ENCODE assay signal across 8 mouse cellular contexts in the genomic region with DNA sequence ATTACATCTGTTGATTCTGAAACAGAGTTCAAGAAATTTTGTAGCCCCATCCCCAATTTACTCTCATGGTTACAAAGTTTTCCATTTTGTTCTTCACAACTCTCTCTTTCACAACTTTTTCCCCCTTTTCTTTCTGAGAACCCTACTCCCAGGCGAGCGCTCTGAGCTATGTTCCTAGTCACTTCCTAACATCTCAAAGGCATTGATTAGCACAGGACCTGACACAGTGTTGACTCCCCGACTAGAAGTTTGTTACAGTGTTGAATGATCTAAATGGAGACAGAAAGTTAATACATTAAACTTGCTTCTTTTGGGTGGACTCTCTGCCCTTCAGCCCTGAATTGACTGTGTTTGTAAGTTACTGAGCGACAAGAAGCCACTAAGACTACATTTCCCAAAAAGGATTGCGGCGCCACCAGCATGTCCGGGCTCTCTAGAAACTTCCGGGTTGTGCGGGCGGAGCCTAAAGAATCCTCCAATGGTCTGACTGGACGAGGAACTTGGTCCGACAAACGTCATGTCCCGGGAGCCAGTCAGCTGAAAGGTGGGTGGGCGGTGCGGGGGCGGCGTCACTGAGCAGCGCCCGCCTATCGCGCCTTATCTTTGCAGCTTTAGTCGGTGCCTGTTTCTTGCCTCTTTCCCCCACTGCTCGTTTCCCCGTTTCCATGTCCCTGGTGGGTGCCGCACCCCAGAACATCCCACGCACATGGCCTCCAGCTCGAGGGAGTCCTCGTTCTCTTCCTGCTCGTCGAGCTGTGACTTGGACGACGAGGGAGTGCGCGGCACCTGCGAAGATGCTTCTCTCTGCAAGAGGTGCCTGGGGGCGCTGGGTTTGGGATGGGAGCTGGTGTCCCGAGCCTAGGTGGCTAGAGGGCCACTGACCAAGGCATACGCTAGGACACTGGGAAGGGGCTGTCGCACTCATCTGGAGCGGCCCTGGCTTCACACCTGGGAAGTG. TPM values are rescaled to one million over a fixed set of nuclear protein-coding genes. Genes with fewer than 3 reads are reported as not detected.
A peak's percentile ranks its signal among the peaks of the same experiment; 100 is the strongest.
DNase-seq lines count a peak whose midpoint lies in the region; ATAC-seq lines count a peak whose summit lies in the region.

No protein-coding gene starts in this region.

- H3K9ac ChIP-seq in heart, embryonic 14.5 days (ENCODE audit: low read length): peak overlapping the region; percentile 78
- peak overlapping the region; percentile 88 for H3K9ac ChIP-seq in liver, embryonic 13.5 days
- H3K9ac ChIP-seq in stomach, embryonic 16.5 days (ENCODE audit: low read length): peak overlapping the region; percentile 87

- H3K9me3 ChIP-seq in heart, embryonic 14.5 days (ENCODE audit: control insufficient read depth, low read length): no peaks in the 10 kb centered on the region
- no peaks in the 10 kb centered on the region for H3K9me3 ChIP-seq in liver, embryonic 13.5 days (replicated peaks)
- H3K9me3 ChIP-seq in stomach, embryonic 16.5 days (replicated peaks; ENCODE audit: control insufficient read depth, low read length): no peaks in the 10 kb centered on the region

- peak overlapping the region; percentile 68 to 70 for H3K4me3 ChIP-seq in heart, embryonic 14.5 days (ENCODE audit: control insufficient read depth in 1 of 2, insufficient read depth in 1 of 2, low read depth in 1 of 2, low read length in 2 of 2)
- peak overlapping the region; percentile 85 for H3K4me3 ChIP-seq in liver, embryonic 13.5 days (replicated peaks)
- H3K4me3 ChIP-seq in stomach, embryonic 16.5 days (replicated peaks; ENCODE audit: low read length): peak overlapping the region; percentile 92

- peak overlapping the region in 1 of 2 experiments; percentile 20; a peak in 1 of 4 replicates for H3K27ac ChIP-seq in heart, embryonic 14.5 days (replicated peaks in 1 of 2; ENCODE audit: control insufficient read depth in 1 of 2, insufficient read depth in 1 of 2, low read depth in 2 of 2, low read length in 2 of 2)
- peak overlapping the region; percentile 74 for H3K27ac ChIP-seq in liver, embryonic 13.5 days
- peak overlapping the region; percentile 61 for H3K27ac ChIP-seq in stomach, embryonic 16.5 days (ENCODE audit: low read length)

- ATAC-seq in CD4-positive, CD25-positive, alpha-beta regulatory T cell, adult 4 months: peak; percentile 99
- peak; percentile 98 for ATAC-seq in heart, embryonic 14.5 days (ENCODE audit: insufficient number of reproducible peaks, insufficient read depth, low FRiP score, low read depth)
- ATAC-seq in liver, embryonic 13.5 days (ENCODE audit: low read depth): peak; percentile 99
- peak; percentile 99 for ATAC-seq in stomach, embryonic 16.5 days (ENCODE audit: insufficient read depth, low FRiP score)

- WGBS in heart, embryonic 14.5 days: 3% methylated on average over 41 of the region's 41 CpGs
- whole genome bisulfite sequencing in liver, embryonic 13.5 days (ENCODE audit: insufficient replicate concordance): 4% methylated on average over 41 of the region's 41 CpGs
- WGBS in stomach, embryonic 16.5 days: 4% methylated on average over 41 of the region's 41 CpGs

- peak; percentile 97 for DNase-seq in c-Kit-negative CD71-positive TER-119-positive erythroid progenitor cells, embryonic 14.5 days (ENCODE audit: low read depth, low spot score)
- DNase-seq in fibroblast of lung, adult 2 months (ENCODE audit: low read depth): peak; percentile 94
- DNase-seq in kidney, postnatal 14 days: peak; percentile 97
- DNase-seq in liver, embryonic 13.5 days: peak; percentile 95
- peak; percentile 90 for DNase-seq in neural tube, embryonic 10.5 days (ENCODE audit: extremely low spot score, low spot score)

- H3K4me1 ChIP-seq in heart, embryonic 14.5 days (ENCODE audit: control insufficient read depth in 2 of 2, insufficient read depth in 2 of 2, low read length in 2 of 2): peaks cover 0 to 9% of the 10 kb centered on the region in 2 experiments; a peak in 2 of 4 replicates
- H3K4me1 ChIP-seq in liver, embryonic 13.5 days (replicated peaks): peaks cover 33% of the 10 kb centered on the region
- H3K4me1 ChIP-seq in stomach, embryonic 16.5 days (ENCODE audit: control insufficient read depth, insufficient read depth, low read length): peaks cover 12% of the 10 kb centered on the region

- H3K4me2 ChIP-seq in heart, embryonic 14.5 days (ENCODE audit: low read length): peak overlapping the region; percentile 86
- peak overlapping the region; percentile 96 for H3K4me2 ChIP-seq in liver, embryonic 13.5 days
- peak overlapping the region; percentile 69 for H3K4me2 ChIP-seq in stomach, embryonic 16.5 days (ENCODE audit: low read depth, low read length)

- no peaks in the 10 kb centered on the region for H3K27me3 ChIP-seq in heart, embryonic 14.5 days (ENCODE audit: control insufficient read depth, insufficient read depth, low read length)
- no peaks in the 10 kb centered on the region for H3K27me3 ChIP-seq in liver, embryonic 13.5 days
- no peaks in the 10 kb centered on the region for H3K27me3 ChIP-seq in stomach, embryonic 16.5 days (ENCODE audit: control insufficient read depth, insufficient read depth, low read length)

- no peaks in the 10 kb centered on the region for H3K36me3 ChIP-seq in heart, embryonic 14.5 days (ENCODE audit: control insufficient read depth, insufficient read depth, low read length)
- peaks cover 1% of the 10 kb centered on the region; the same call in 1 of the 2 replicates for H3K36me3 ChIP-seq in liver, embryonic 13.5 days
- no peaks in the 10 kb centered on the region for H3K36me3 ChIP-seq in stomach, embryonic 16.5 days (ENCODE audit: control insufficient read depth, insufficient read depth, low read length)

RNA-seq across cellular contexts. Expression of gene Arhgap17, which starts 8.0 kb away (rescaled TPM):
- 10 to 100 TPM; 22.5 to 22.7 TPM for polyA plus RNA-seq in CD4-positive, CD25-positive, alpha-beta regulatory T cell, adult 4 months (2017; shearing (Covaris generic))
- polyA plus RNA-seq in heart, embryonic 14.5 days (2014; fragmentation: Nextera tagmentation; extraction: Ambion mirVana): 17.4 and 19.2 TPM in 2 replicates
- 8.5 and 12.0 TPM in 2 replicates for polyA plus RNA-seq in liver, embryonic 13.5 days (2015; fragmentation: Nextera tagmentation; extraction: Ambion mirVana)
- 17.7 and 19.9 TPM in 2 replicates for polyA plus RNA-seq in stomach, embryonic 16.5 days (2015; fragmentation: Nextera tagmentation; extraction: Ambion mirVana)

RNA-seq across cellular contexts. Expression of gene Lcmt1, which starts 8.1 kb away (rescaled TPM):
- 10 to 100 TPM; 25.5 to 32.4 TPM for polyA plus RNA-seq in CD4-positive, CD25-positive, alpha-beta regulatory T cell, adult 4 months (2017; shearing (Covaris generic))
- 39.6 and 40.4 TPM in 2 replicates for polyA plus RNA-seq in heart, embryonic 14.5 days (2014; fragmentation: Nextera tagmentation; extraction: Ambion mirVana)
- 30.6 and 33.7 TPM in 2 replicates for polyA plus RNA-seq in liver, embryonic 13.5 days (2015; fragmentation: Nextera tagmentation; extraction: Ambion mirVana)
- 40.3 and 44.1 TPM in 2 replicates for polyA plus RNA-seq in stomach, embryonic 16.5 days (2015; fragmentation: Nextera tagmentation; extraction: Ambion mirVana)
